Mouse (Mus musculus): Measurements from ENCODE around the gene Ace2. TPM values are rescaled to one million over a fixed set of nuclear protein-coding genes. Genes with fewer than 3 reads are reported as not detected.

Ace2 gene
- polyA plus RNA-seq, 1 experiment from 2014 or later: 0.05 TPM

DNA sequence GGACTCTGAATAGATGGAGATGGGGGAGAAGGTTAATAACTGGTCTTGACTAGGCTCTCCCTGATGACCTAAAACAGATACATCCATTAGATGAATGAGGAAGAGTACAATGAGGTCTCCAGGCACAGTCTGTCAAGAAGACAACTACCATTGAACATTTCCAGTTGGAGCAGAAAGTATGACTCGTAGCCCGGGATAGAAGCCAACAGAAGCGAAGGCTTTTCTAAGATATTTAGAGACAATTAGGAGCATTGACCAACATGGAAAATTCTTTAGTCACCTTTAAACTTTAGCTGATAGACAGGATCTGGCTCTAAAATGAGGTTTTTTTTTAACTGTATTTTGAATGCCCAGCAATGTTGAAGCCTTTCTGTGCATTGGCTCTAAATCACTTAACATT is 5.6 kb upstream of the Ace2 start:
- no peaks in the 10 kb centered on the region for H3K36me3 ChIP-seq (replicated peaks)
- H3K27me3 ChIP-seq: peaks cover 20% of the 10 kb centered on the region
- no peak overlapping the region for H3K4me2 ChIP-seq
- H3K4me3 ChIP-seq (replicated peaks): no peak overlapping the region
- H3K9ac ChIP-seq: no peak overlapping the region
- 64% methylated on average over 3 of the region's 3 CpGs for WGBS (ENCODE audit: insufficient replicate concordance)
- ATAC-seq (ENCODE audit: insufficient read depth): no peak
- no peak overlapping the region for H3K27ac ChIP-seq (replicated peaks)
- H3K4me1 ChIP-seq (replicated peaks): no peaks in the 10 kb centered on the region
- no peaks in the 10 kb centered on the region for H3K9me3 ChIP-seq (replicated peaks)

DNA sequence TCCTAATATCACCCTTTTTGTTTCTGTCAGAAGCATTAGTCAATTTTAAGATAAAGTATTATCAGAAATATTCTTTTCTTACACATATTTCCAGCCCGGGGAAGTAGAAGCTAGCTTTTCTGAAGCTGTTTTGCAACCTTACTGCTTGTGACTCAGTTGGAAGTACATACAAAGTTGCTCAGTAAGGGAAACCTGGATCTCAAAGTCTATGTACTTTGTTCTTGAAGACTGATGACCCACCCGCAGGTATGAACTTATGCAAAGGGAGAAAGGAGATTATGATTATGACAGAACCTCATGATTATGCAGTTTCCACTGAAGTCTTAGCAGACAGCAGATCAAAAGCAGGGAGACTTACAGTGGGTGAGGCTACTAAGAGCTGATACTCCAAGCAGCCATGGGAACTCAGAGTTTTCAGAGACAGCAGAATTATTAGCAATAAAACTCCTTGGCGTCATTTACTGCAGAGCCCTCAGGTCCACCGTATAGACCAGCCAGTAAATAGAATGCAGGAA is 3.8 kb upstream of the Ace2 start:
- no peak for ATAC-seq (ENCODE audit: insufficient read depth)
- 69% methylated on average over 4 of the region's 4 CpGs for WGBS (ENCODE audit: insufficient replicate concordance)
- peaks cover 27% of the 10 kb centered on the region for H3K27me3 ChIP-seq
- no peaks in the 10 kb centered on the region for H3K4me1 ChIP-seq (replicated peaks)
- H3K27ac ChIP-seq (replicated peaks): no peak overlapping the region
- no peak overlapping the region for H3K9ac ChIP-seq
- H3K4me2 ChIP-seq: no peak overlapping the region
- H3K36me3 ChIP-seq (replicated peaks): no peaks in the 10 kb centered on the region
- H3K4me3 ChIP-seq (replicated peaks): no peak overlapping the region
- H3K9me3 ChIP-seq (replicated peaks): no peaks in the 10 kb centered on the region

GRCm38 (mm10) chrX:164145463-164146250 is 6.5 kb downstream of the Ace2 start:
- H3K9me3 ChIP-seq (replicated peaks): no peaks in the 10 kb centered on the region
- no peak overlapping the region for H3K9ac ChIP-seq
- no peak overlapping the region for H3K4me3 ChIP-seq (replicated peaks)
- 0 out of 2 replicates have a peak, but pooled peaks cover 6% of the 10 kb centered on the region for H3K27me3 ChIP-seq
- ATAC-seq (ENCODE audit: insufficient read depth): peak; percentile 84
- peaks cover 18% of the 10 kb centered on the region for H3K4me1 ChIP-seq (replicated peaks)
- peak overlapping the region; percentile 65 for H3K27ac ChIP-seq (replicated peaks)
- WGBS (ENCODE audit: insufficient replicate concordance): 65% methylated on average over 6 of the region's 6 CpGs
- no peaks in the 10 kb centered on the region for H3K36me3 ChIP-seq (replicated peaks)
- 0 out of 2 replicates have a peak overlapping the region, but pooled peaks have one; percentile 29 for H3K4me2 ChIP-seq

DNA sequence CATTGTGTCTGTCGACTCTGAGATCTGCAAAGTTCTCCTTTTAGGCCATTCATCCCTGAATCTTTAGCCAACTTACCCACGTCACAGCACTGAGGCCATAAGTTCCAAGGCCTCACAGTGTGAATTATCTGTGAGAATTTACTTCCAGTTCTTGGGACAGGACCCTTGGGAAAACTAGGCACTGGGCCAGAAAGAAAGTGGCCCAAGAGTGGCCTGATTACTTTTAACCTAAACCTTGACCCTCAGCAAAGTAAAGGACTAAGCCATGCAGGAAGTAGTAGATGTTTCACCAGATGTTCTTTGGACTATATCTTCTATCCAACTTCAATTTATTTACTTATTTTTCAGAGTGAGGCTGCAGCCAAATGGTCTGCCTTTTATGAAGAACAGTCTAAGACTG is 13.6 kb downstream of the Ace2 start:
- Histone ChIP-seq H3K9me3 (replicated peaks) (no peaks in the 10 kb centered on the region), H3K9ac (no peak overlapping the region), H3K4me2 (no peak overlapping the region), H3K4me3 (replicated peaks) (no peak overlapping the region), H3K27me3 (peaks cover 6% of the 10 kb centered on the region; the same call in 1 of the 2 replicates), H3K36me3 (replicated peaks) (no peaks in the 10 kb centered on the region), H3K27ac (replicated peaks) (no peak overlapping the region), H3K4me1 (replicated peaks) (no peaks in the 10 kb centered on the region)
- WGBS (ENCODE audit: insufficient replicate concordance): 42% methylated on average over 2 of the region's 2 CpGs
- ATAC-seq (ENCODE audit: insufficient read depth): no peak

DNA sequence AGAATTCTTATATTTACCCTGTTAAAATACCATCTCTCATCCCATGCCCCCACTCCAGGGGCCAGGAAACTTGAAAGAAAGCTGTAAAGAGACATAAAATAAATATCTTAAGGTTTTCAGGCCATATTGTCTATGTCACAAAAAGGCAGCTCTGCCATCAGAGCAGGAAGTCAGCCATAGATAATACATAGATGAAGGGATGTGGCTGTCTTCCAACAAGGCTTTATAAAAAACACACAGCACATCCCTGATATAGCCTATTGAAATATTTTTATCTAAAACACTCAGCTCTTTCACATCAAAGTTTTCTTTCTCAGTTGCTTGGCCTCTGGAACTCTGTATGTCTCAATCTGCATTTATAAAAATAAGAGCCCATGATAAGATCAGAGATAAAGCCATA is 14.5 kb downstream of the Ace2 start:
- Histone ChIP-seq H3K9me3 (replicated peaks) (no peaks in the 10 kb centered on the region), H3K4me3 (replicated peaks) (no peak overlapping the region), H3K4me2 (no peak overlapping the region), H3K36me3 (replicated peaks) (no peaks in the 10 kb centered on the region), H3K27ac (replicated peaks) (no peak overlapping the region), H3K4me1 (replicated peaks) (no peaks in the 10 kb centered on the region), H3K27me3 (peaks cover 3% of the 10 kb centered on the region; the same call in 1 of the 2 replicates), H3K9ac (no peak overlapping the region)
- ATAC-seq (ENCODE audit: insufficient read depth): no peak

GRCm38 (mm10) chrX:164154594-164154993 is 15.5 kb downstream of the Ace2 start:
- Histone ChIP-seq H3K27ac (replicated peaks) (no peak overlapping the region), H3K9ac (no peak overlapping the region), H3K4me2 (no peak overlapping the region), H3K9me3 (replicated peaks) (no peaks in the 10 kb centered on the region), H3K27me3 (peaks cover 4% of the 10 kb centered on the region; the same call in 1 of the 2 replicates), H3K4me3 (replicated peaks) (no peak overlapping the region), H3K36me3 (replicated peaks) (no peaks in the 10 kb centered on the region), H3K4me1 (replicated peaks) (no peaks in the 10 kb centered on the region)
- ATAC-seq (ENCODE audit: insufficient read depth): no peak
- 63% methylated on average over 5 of the region's 5 CpGs for WGBS (ENCODE audit: insufficient replicate concordance)

- Histone ChIP-seq H3K4me3 (replicated peaks) (no peak overlapping the region), H3K36me3 (replicated peaks) (no peaks in the 10 kb centered on the region), H3K4me1 (replicated peaks) (no peaks in the 10 kb centered on the region; the same call in 1 of the 2 replicates), H3K27me3 (peaks cover 1% of the 10 kb centered on the region), H3K4me2 (peak overlapping the region; percentile 27; the same call in 1 of the 2 replicates), H3K9me3 (replicated peaks) (no peaks in the 10 kb centered on the region), H3K9ac (no peak overlapping the region), H3K27ac (replicated peaks) (peak overlapping the region; percentile 24; the same call in 1 of the 2 replicates)
- 27% methylated on average over 1 of the region's 1 CpGs for WGBS (ENCODE audit: insufficient replicate concordance)
- ATAC-seq (ENCODE audit: insufficient read depth): peak; percentile 88
Measured at GRCm38 (mm10) chrX:164164681-164165080, 25.5 kb downstream of the Ace2 start.

GRCm38 (mm10) chrX:164171034-164171433 is 31.9 kb downstream of the Ace2 start:
- Histone ChIP-seq H3K9me3 (replicated peaks) (no peaks in the 10 kb centered on the region), H3K4me3 (replicated peaks) (no peak overlapping the region), H3K9ac (no peak overlapping the region), H3K4me2 (no peak overlapping the region), H3K27me3 (peaks cover 5% of the 10 kb centered on the region), H3K27ac (replicated peaks) (no peak overlapping the region), H3K4me1 (replicated peaks) (no peaks in the 10 kb centered on the region), H3K36me3 (replicated peaks) (no peaks in the 10 kb centered on the region)
- WGBS (ENCODE audit: insufficient replicate concordance): 42% methylated on average over 2 of the region's 2 CpGs
- ATAC-seq (ENCODE audit: insufficient read depth): no peak

DNA sequence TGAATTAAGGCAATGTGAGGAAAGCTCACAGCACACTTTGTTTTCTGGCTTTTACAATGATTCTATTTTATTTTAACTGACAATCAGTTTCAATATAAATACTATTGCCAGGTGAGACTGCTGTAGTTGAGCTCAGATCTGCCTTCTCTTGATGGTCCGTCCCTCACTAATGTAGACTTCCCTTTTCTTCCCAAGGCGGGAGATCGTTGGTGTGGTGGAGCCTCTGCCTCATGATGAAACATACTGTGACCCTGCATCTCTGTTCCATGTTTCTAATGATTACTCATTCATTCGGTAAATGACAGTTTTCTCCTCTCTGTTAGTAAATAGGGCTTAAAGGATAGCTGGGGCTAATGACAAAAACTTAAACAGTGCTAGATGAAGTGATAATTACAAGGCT is 34.7 kb downstream of the Ace2 start:
- WGBS (ENCODE audit: insufficient replicate concordance): 65% methylated on average over 4 of the region's 4 CpGs
- no peaks in the 10 kb centered on the region for H3K36me3 ChIP-seq (replicated peaks)
- H3K4me1 ChIP-seq (replicated peaks): no peaks in the 10 kb centered on the region
- no peak overlapping the region for H3K4me2 ChIP-seq
- H3K9ac ChIP-seq: no peak overlapping the region
- H3K4me3 ChIP-seq (replicated peaks): no peak overlapping the region
- peaks cover 12% of the 10 kb centered on the region for H3K27me3 ChIP-seq
- no peak for ATAC-seq (ENCODE audit: insufficient read depth)
- H3K9me3 ChIP-seq (replicated peaks): no peaks in the 10 kb centered on the region
- no peak overlapping the region for H3K27ac ChIP-seq (replicated peaks)

DNA sequence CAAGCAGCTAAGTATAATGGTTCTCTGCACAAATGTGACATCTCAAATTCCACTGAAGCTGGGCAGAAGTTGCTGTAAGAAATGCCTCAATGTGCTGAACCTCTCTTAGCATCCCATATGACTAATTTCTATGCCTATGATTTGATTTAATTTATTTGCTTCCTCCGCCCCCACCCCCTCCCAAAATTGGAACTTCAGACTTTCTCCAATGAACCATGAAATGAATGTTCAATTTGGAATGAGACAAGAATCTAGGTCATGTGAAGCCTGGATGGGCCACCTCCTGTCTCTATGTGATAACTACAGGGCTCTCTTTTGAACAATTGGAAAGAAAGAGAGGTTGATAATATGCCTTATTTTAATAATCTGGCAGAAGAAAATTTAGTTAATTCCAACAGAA is 36.2 kb downstream of the Ace2 start:
- H3K9ac ChIP-seq: no peak overlapping the region
- peaks cover 12% of the 10 kb centered on the region for H3K27me3 ChIP-seq
- H3K4me3 ChIP-seq (replicated peaks): no peak overlapping the region
- no peak overlapping the region for H3K4me2 ChIP-seq
- ATAC-seq (ENCODE audit: insufficient read depth): no peak
- H3K9me3 ChIP-seq (replicated peaks): no peaks in the 10 kb centered on the region
- no peak overlapping the region for H3K27ac ChIP-seq (replicated peaks)
- 48% methylated on average over 1 of the region's 1 CpGs for WGBS (ENCODE audit: insufficient replicate concordance)
- H3K4me1 ChIP-seq (replicated peaks): no peaks in the 10 kb centered on the region
- H3K36me3 ChIP-seq (replicated peaks): no peaks in the 10 kb centered on the region

- Histone ChIP-seq H3K4me3 (replicated peaks) (no peak overlapping the region), H3K27me3 (peaks cover 12% of the 10 kb centered on the region), H3K4me1 (replicated peaks) (no peaks in the 10 kb centered on the region), H3K9ac (no peak overlapping the region), H3K4me2 (no peak overlapping the region), H3K9me3 (replicated peaks) (no peaks in the 10 kb centered on the region), H3K27ac (replicated peaks) (no peak overlapping the region), H3K36me3 (replicated peaks) (no peaks in the 10 kb centered on the region)
- ATAC-seq (ENCODE audit: insufficient read depth): no peak
- WGBS (ENCODE audit: insufficient replicate concordance): 48% methylated on average over 2 of the region's 2 CpGs
Measured at GRCm38 (mm10) chrX:164175780-164176179, 36.6 kb downstream of the Ace2 start.
